Mouse (Mus musculus): Measurements from ENCODE around the gene Jag2.
A peak's percentile ranks its signal among the peaks of the same experiment; 100 is the strongest.

- peak; percentile 6; the same call in 1 of the 2 replicates for TF ChIP-seq CTCF (IDR thresholded peaks at IDR 0.05; ENCODE audit: borderline replicate concordance, insufficient read depth, low read length)
- no peak for TF ChIP-seq POLR2A (IDR thresholded peaks at IDR 0.05; ENCODE audit: low read depth, low read length)
These were observed 17.7 kb upstream of the Jag2 start for GRCm38 (mm10) chr12:112947307-112947706.
